Mouse (Mus musculus) testis, postnatal 10 days (tissue): Measurements from ENCODE around the gene Tagln2.

Experiments used
- DNase-seq: peaks from one replicate; pipeline ENCODE4 v3.0.0; 2021; ENCODE audit warnings: low spot score

The Tagln2 gene

GRCm38 (mm10) chr1:172503111-172503997, 3.5 kb downstream of the Tagln2 start:
- peak; percentile 67 for DNase-seq

- DNase-seq: no peak
These were observed 4.9 kb downstream of the Tagln2 start for GRCm38 (mm10) chr1:172504756-172505155.

GRCm38 (mm10) chr1:172507001-172507400, 7.2 kb downstream of the Tagln2 start:
- no peak for DNase-seq

GRCm38 (mm10) chr1:172507701-172508100, 7.9 kb downstream of the Tagln2 start:
- DNase-seq: no peak

GRCm38 (mm10) chr1:172508172-172508571, 8.3 kb downstream of the Tagln2 start:
- DNase-seq: no peak

- no peak for DNase-seq
These were observed 9.4 kb downstream of the Tagln2 start for GRCm38 (mm10) chr1:172509235-172509634.

- no peak for DNase-seq
These were observed 10.1 kb downstream of the Tagln2 start for GRCm38 (mm10) chr1:172509983-172510382.

- DNase-seq: no peak
These were observed 10.7 kb downstream of the Tagln2 start for GRCm38 (mm10) chr1:172510421-172510972.

- DNase-seq: peak; percentile 58
These were observed 13.1 kb downstream of the Tagln2 start for GRCm38 (mm10) chr1:172512962-172513361.

GRCm38 (mm10) chr1:172513525-172514212, 13.8 kb downstream of the Tagln2 start:
- no peak for DNase-seq

DNA sequence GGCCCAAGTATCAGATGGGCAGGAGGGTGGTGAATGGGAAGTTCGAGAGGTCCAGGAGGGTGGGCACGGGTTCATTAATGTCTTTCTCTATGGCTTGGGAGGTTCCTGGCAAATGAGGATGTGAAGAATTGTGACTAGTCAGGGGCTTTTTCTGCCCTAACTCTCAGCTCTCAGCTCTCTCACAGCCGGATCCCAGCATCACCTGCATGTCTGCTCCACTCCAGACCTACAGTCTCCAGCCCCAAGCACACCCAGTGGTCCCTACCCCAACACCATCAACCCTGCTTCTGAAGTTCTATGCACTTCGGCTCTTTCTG, 14.3 kb downstream of the Tagln2 start:
- no peak for DNase-seq

GRCm38 (mm10) chr1:172514551-172515268, 14.9 kb downstream of the Tagln2 start:
- DNase-seq: no peak

DNA sequence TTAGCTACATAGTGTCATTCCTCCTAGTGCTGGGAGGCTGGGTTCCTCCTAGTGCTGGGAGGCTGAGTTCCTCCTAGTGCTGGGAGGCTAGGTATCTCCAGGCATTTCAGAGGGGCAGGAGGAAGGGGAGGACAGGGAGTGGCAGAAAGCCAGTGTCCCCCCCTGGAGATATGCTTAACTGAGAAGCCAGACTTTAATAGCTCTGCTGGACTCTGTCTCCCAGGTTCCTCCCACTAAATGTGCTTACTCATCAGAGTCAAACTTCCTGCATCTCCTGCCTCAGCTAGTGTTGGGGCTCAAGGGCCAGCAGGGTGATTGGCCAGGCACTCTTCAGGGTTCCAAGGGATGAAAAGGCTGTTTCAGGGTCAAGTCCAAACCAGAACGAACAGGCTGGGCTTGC, 15.5 kb downstream of the Tagln2 start:
- DNase-seq: no peak

- DNase-seq: no peak
These were observed 18.2 kb downstream of the Tagln2 start for GRCm38 (mm10) chr1:172518013-172518412.

GRCm38 (mm10) chr1:172519644-172520043, 19.8 kb downstream of the Tagln2 start:
- no peak for DNase-seq

GRCm38 (mm10) chr1:172520576-172521440, 21.0 kb downstream of the Tagln2 start, which contains the start of gene Cfap45:
TSS of gene Cfap45 (plus strand) at chr1:172520801.
- DNase-seq: peak; percentile 83

GRCm38 (mm10) chr1:172522524-172522923, 22.7 kb downstream of the Tagln2 start:
- DNase-seq: no peak

DNA sequence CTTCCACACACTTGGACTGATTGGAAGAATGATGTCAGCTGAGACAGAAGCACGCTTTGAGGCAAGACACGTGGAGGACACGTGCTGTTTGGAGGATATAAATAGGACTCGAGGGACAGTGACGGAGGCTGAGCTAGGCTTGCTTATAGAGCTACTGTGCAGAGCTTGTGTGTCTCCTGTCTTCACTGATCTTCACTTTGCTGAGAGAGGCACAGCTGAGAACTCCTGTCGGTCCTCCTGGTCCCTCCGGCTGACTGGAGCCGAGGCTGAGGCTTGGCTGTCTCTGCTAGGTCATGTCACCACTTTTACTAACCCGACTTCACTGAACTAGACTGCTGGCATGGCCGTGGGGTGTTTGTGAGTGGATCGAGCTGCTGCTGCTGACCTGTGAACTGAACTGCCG, 23.9 kb downstream of the Tagln2 start:
- DNase-seq: no peak

GRCm38 (mm10) chr1:172525027-172525764, 25.3 kb downstream of the Tagln2 start:
- no peak for DNase-seq

GRCm38 (mm10) chr1:172525971-172526370, 26.1 kb downstream of the Tagln2 start:
- no peak for DNase-seq
